Mouse (Mus musculus) bone marrow, adult 2 months (tissue): ENCODE results near the gene Pon1.

Experiments used
- CTCF ChIP-seq: fragments of 200-500 bp; IDR thresholded peaks from 2 replicates; pipeline ENCODE4 v1.5.1; 2011; ENCODE audit warnings: low read length, control low read depth; ENCODE audit not compliant: control insufficient read depth, insufficient read depth
- POLR2A ChIP-seq: fragments of 200-500 bp; IDR thresholded peaks from 2 replicates; pipeline ENCODE4 v1.6.1; 2011; ENCODE audit warnings: low read depth, mild to moderate bottlenecking, control low read depth, low read length, borderline replicate concordance; ENCODE audit not compliant: control insufficient read depth

DNA sequence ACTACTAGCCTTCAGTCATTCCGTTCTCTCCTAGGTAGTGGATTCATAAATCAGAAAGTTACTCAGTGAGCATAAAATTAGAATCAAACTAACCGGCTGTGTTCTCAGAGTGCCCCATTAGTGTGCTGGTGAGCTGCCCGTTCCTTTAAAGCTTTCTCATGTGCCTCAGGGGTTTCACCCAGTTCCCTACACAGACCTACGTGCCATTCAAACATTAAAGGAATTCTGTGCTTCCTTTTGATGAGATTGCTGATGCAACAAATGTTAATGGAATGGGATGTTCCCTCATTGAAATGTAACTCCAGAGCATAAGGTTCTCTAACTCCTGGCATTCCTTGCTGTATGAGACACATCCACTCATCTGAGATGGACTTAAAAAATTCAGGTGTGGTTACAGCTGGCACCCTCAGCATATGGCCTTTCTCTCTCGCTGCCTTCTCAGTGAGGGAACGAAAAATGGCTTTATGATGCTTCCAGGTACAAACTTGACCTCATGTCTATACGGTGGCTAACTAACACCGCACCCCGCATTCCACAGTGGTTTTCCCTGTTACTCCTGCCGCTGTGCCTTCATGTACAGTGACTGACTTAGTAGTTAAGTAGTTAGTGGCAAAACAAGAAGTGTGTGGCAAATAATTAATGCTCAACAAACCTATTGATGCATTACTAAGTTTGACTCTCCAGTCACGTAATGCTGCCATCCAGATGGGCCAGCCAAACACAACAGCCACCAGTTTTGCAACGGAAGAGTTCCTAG, 54.7 kb downstream of the Pon1 start:
- TF ChIP-seq CTCF = no peak
- TF ChIP-seq POLR2A = no peak
